Mouse (Mus musculus): Measurements from ENCODE around the gene Sfrp2. TPM values are rescaled to one million over a fixed set of nuclear protein-coding genes. Genes with fewer than 3 reads are reported as not detected.
A peak's percentile ranks its signal among the peaks of the same experiment; 100 is the strongest.

Gene Sfrp2
- polyA plus RNA-seq, 1 experiment from 2014 or later, result 92.5 TPM

DNA sequence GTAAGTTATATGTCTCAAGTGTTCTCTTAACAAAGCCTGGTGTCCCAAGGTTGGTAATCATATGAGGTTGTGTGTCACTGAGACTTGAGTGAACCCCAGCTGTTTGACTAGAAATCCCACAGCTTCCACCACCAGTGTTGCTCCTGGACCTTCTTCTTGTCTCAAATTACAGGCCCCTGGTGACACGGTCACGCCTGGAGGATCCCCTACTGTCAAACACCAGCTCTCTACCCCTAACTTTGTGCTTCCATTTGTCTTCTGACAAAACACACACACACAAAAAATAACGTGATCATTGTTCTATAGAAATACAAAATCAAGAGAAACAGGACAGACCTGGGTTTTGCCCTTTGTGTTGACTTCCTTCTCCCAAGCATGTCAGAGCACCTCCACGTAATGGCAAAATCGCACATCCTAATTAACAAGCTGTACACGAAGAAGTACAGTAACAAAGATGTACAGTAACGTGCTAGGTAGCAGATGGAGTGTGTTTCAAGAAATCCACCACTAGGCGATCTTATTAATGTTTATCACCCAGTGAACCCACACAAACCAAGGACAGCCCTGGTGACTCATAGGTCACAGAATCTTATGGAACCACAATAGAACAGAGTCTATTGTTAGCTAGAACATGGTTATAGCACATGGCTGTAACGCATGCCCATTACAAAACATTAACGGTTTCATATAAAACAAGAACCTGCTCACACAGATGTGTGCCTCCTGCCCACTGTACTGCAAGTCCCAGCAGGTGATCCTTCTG, 15.5 kb downstream of the Sfrp2 start:
- Histone ChIP-seq H3K4me1 (peaks cover 38% of the 10 kb centered on the region), H3K9me3 (replicated peaks) (no peaks in the 10 kb centered on the region), H3K36me3 (peaks cover under 1% of the 10 kb centered on the region; the same call in 1 of the 2 replicates), H3K27ac (no peak overlapping the region), H3K4me3 (no peak overlapping the region), H3K27me3 (ENCODE audit: low read depth, poor library complexity, severe bottlenecking) (no peaks in the 10 kb centered on the region)
- DNase-seq (ENCODE audit: low spot score), result no peak
- 80% methylated on average over 10 of the region's 10 CpGs for WGBS

DNA sequence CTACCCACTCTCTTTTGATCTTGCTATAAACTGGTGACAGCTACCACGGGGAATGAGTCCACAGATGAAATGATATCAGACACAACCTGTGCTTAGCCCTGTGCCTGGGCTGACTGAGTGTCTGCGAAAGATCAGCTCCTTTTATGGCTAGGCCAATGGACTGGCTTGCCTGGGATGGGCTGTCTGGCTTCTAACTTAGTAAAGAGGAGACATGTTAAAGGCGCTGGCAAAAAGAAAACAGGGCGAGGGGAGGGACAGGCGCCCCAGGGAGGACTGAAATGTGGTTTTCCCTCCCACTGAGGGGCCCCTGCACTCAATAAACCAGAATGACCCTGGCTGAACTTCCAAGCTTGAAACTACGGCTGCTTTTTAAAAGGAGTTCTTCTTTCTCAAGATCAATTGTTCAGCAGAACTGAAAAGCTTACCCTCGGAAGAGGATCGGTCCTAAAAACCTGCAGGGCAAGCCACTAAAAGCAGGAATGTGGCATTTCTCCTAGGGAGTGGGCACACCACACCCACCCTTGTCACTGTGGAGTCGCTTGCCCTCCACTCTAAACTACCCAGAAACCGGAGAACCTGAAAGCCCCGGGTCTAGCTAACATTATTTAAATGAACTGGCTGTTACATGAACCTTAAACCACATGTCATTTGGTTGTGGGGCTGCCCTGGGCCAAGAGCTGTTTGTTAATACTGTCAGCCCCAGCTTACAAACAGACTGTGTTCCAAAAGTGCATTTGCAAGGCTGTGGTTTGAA, 17.8 kb downstream of the Sfrp2 start:
- WGBS, result 5% methylated on average over 11 of the region's 11 CpGs
- Histone ChIP-seq H3K4me1 (peaks cover 38% of the 10 kb centered on the region), H3K9me3 (replicated peaks) (no peaks in the 10 kb centered on the region), H3K4me3 (peak overlapping the region; percentile 35), H3K27me3 (ENCODE audit: low read depth, poor library complexity, severe bottlenecking) (peaks cover 3% of the 10 kb centered on the region), H3K27ac (peak overlapping the region; percentile 86), H3K36me3 (peaks cover 7% of the 10 kb centered on the region)
- peak; percentile 57 for DNase-seq (ENCODE audit: low spot score)

DNA sequence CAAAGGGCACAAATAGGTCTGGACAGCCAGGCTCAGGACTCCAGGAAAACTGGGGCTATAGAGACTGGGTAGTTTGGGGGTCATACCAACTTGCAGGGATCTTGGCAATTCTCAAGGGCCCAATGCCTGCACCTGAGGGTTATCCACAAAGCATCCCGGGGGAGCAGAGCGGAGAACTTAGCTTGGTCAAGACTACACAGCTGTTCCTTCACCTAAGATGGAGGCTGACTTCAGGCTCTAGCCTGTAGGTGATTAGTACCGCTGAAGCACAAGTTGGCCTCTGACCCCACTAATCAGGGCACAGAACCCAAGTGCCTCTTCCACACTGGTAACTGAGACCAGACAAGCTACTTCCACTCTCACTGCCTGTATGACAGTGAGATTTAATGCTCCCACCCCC, 18.6 kb downstream of the Sfrp2 start:
- H3K4me1 ChIP-seq, result peaks cover 46% of the 10 kb centered on the region
- WGBS, result 17% methylated on average over 3 of the region's 3 CpGs
- H3K27ac ChIP-seq, result peak overlapping the region; percentile 86
- peak overlapping the region; percentile 13; the same call in 1 of the 2 replicates for H3K4me3 ChIP-seq
- peaks cover 7% of the 10 kb centered on the region for H3K36me3 ChIP-seq
- peaks cover 8% of the 10 kb centered on the region for H3K27me3 ChIP-seq (ENCODE audit: low read depth, poor library complexity, severe bottlenecking)
- no peaks in the 10 kb centered on the region for H3K9me3 ChIP-seq (replicated peaks)
- DNase-seq (ENCODE audit: low spot score), result peak; percentile 64

DNA sequence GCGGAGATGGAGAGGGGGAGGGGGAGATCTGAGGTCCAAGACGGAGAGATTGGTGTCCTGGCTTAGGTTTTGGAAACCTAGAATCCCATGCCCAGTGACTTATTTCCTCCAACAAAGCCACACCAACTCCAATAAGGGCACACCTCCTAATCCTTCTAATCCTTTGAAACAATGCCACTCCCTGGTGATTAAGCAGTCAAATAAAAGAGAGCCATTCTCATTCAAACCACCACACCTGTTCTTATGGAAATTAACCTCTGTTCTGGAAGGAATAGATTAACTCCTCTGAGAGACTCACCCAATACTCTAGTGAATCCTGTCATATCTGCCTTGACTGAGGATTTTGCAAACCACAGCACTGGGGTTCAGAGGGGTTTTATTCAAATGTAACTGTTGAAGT, 21.0 kb downstream of the Sfrp2 start:
- 83% methylated on average over 2 of the region's 2 CpGs for WGBS
- no peaks in the 10 kb centered on the region for H3K9me3 ChIP-seq (replicated peaks)
- DNase-seq (ENCODE audit: low spot score), result no peak
- H3K4me3 ChIP-seq, result no peak overlapping the region
- H3K4me1 ChIP-seq, result peaks cover 50% of the 10 kb centered on the region
- no peak overlapping the region for H3K27ac ChIP-seq
- H3K36me3 ChIP-seq, result peaks cover 7% of the 10 kb centered on the region
- peaks cover 8% of the 10 kb centered on the region for H3K27me3 ChIP-seq (ENCODE audit: low read depth, poor library complexity, severe bottlenecking)

DNA sequence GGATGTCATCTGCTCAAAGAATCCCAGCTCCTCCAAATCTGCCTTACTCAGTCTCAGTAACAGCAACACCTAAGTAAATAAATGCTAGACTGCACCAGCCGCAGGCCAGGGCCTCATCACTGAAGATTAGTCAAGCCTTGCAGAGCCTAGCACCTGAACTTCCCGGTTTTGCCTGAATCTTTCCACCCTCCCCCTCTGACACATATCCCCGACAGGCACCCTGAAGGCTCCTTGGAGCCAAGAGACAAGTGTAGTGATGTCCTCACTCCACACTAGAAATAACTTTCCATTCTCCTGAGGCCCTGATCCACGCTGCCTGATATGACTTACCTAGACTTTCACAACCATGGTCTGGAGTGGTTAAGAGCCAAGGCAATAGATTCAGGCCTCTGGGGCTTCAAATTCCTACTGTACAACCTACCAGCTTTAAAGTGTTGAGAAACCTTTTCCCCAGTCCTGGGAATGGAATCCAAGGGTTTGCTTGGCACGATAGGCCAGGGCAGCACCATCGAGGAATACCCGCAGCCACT, 21.7 kb downstream of the Sfrp2 start:
- Histone ChIP-seq H3K4me1 (peaks cover 42% of the 10 kb centered on the region), H3K27ac (no peak overlapping the region), H3K4me3 (no peak overlapping the region), H3K9me3 (replicated peaks) (no peaks in the 10 kb centered on the region), H3K27me3 (ENCODE audit: low read depth, poor library complexity, severe bottlenecking) (peaks cover 8% of the 10 kb centered on the region), H3K36me3 (peaks cover 7% of the 10 kb centered on the region)
- DNase-seq (ENCODE audit: low spot score), result no peak
- 90% methylated on average over 7 of the region's 7 CpGs for WGBS

DNA sequence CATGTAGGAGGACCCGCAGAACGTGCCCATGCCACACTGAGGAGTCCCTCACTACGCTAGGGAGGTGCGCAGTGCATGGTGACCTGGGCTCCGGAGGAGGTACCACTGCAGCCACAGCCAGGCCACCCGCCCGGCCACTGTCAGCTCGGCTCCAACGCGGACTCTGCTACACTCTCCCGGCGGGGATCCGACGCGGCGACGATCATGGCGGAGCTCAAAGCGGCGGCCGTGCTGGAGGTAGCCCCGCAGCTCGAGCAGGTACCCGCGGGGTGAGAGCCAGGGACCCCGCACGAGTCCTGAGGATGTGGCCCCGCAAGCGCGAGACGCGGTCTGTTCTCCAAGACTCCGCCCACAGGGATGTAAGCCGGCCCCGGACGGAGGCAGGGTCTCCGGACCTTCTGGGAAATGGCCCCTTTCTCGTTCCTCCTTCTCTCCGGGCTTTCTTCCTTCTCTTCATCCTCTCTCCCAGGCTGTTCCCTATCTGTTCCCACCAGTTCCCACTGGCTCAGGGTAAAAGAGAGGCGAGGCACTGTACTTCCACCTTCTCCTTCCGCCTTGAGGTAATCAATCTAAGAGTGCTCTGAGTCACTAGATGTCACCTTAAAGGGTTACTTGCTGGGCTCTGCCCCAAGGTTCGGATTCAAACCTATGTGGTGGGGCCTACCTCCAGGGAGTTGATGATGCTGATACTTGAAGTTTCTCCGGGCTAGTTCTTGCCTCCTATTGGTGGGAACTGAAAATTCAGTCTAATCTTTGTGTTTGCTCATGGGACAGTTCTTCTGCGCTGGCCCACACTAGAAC, 23.7 kb downstream of the Sfrp2 start:
- no peaks in the 10 kb centered on the region for H3K9me3 ChIP-seq (replicated peaks)
- DNase-seq (ENCODE audit: low spot score), result peak; percentile 70
- peaks cover 22% of the 10 kb centered on the region for H3K4me1 ChIP-seq
- peaks cover 7% of the 10 kb centered on the region for H3K36me3 ChIP-seq
- H3K27ac ChIP-seq, result peak overlapping the region; percentile 91
- peaks cover 8% of the 10 kb centered on the region for H3K27me3 ChIP-seq (ENCODE audit: low read depth, poor library complexity, severe bottlenecking)
- WGBS, result 3% methylated on average over 44 of the region's 44 CpGs
- peak overlapping the region; percentile 84 for H3K4me3 ChIP-seq

DNA sequence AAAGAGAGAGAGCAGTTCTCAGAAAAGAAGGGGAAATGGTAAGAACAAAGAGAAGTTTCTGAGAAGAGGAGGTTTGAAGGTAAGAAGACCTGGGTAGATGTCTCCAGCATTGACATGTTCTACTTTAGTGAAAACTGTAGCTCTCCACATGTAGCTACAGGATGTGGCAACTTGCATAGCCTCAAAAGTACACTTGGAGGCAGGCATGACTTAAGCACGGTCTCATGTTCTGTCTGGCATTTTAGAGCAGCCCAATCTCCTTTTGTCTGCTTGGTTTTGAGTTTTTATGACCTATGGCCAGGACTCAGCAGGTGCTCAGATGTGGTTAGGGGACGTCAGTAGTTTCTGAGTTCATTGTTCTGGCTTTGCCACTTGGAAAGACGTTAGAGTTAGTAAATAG, 25.3 kb downstream of the Sfrp2 start:
- no peaks in the 10 kb centered on the region for H3K9me3 ChIP-seq (replicated peaks)
- no peak overlapping the region for H3K27ac ChIP-seq
- peaks cover 14% of the 10 kb centered on the region for H3K4me1 ChIP-seq
- DNase-seq (ENCODE audit: low spot score), result no peak
- WGBS, result 80% methylated on average over 3 of the region's 3 CpGs
- H3K4me3 ChIP-seq, result no peak overlapping the region
- H3K27me3 ChIP-seq (ENCODE audit: low read depth, poor library complexity, severe bottlenecking), result peaks cover 8% of the 10 kb centered on the region
- H3K36me3 ChIP-seq, result peaks cover 7% of the 10 kb centered on the region

DNA sequence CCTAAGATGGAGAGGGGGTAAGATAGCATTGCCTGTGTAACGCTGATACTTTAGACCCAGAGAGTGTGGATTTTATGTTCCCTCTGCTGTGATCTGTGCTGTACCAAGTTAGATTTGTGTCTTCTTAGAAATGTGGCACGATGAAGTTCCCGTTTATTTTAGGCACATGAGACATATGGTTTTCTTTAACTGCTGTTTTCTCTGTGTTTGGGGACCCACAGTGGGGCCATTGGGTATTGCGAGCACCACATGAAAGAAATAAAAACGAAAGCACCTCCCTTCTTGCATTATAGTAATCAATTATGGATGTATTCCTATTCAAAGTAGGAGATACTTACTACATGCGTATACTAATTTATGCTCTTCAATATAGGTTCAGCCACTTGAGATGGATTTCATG, 31.0 kb downstream of the Sfrp2 start:
- Histone ChIP-seq H3K36me3 (no peaks in the 10 kb centered on the region), H3K27ac (no peak overlapping the region), H3K4me3 (no peak overlapping the region), H3K4me1 (peaks cover 11% of the 10 kb centered on the region; the same call in 1 of the 2 replicates), H3K27me3 (ENCODE audit: low read depth, poor library complexity, severe bottlenecking) (no peaks in the 10 kb centered on the region), H3K9me3 (replicated peaks) (no peaks in the 10 kb centered on the region)
- 66% methylated on average over 6 of the region's 6 CpGs for WGBS
- no peak for DNase-seq (ENCODE audit: low spot score)

DNA sequence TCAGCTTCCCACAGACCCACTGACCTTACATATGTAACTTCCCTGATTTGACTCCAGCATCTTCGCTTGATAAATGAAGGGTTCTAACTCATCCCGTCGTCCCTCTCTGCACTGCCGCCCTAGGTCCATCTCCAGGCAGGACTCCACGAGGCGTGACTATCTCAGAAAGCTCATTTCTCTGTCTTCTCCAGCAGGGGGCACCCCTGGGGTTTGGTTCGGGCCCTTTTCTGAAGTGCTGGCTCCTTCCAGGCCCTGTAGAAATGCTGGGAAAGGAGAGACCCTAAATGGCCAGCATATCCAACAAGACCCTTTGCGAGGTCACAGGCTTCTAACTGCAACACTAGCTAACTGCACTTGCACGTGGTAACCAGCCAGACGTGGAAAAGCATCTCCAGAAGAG, 31.7 kb downstream of the Sfrp2 start:
- no peak overlapping the region for H3K4me3 ChIP-seq

DNA sequence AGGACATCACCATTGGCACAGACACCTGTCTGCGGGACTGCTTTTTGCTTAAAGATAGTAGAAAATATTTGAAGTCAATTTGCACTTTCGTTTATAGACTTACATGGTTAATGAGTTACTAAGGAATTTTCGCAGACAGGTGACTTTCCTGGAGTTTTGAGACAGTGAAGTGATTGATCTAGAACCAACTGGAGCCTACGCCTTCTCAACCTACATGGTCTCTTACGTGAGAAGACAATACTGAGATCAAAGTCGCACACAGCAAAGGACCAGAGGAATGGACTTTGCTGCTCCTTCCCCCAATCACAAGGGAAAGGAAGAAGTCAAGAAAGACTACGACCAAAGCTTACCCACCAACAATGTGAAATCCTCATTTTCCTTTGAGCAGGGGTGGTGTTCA, 33.4 kb downstream of the Sfrp2 start:
- peaks cover 11% of the 10 kb centered on the region; the same call in 1 of the 2 replicates for H3K4me1 ChIP-seq
- 91% methylated on average over 7 of the region's 7 CpGs for WGBS
- H3K27me3 ChIP-seq (ENCODE audit: low read depth, poor library complexity, severe bottlenecking), result no peaks in the 10 kb centered on the region
- H3K36me3 ChIP-seq, result no peaks in the 10 kb centered on the region
- no peak overlapping the region for H3K4me3 ChIP-seq
- DNase-seq (ENCODE audit: low spot score), result no peak
- no peak overlapping the region for H3K27ac ChIP-seq
- no peaks in the 10 kb centered on the region for H3K9me3 ChIP-seq (replicated peaks)

More for the DNA sequence above, 31.7 kb downstream of the Sfrp2 start:
- no peaks in the 10 kb centered on the region for H3K36me3 ChIP-seq
- peaks cover 11% of the 10 kb centered on the region; the same call in 1 of the 2 replicates for H3K4me1 ChIP-seq
- WGBS, result 4% methylated on average over 10 of the region's 10 CpGs
- no peaks in the 10 kb centered on the region for H3K9me3 ChIP-seq (replicated peaks)
- 0 out of 2 replicates have a peak overlapping the region, but pooled peaks have one; percentile 11 for H3K27ac ChIP-seq
- DNase-seq (ENCODE audit: low spot score), result peak; percentile 81
- H3K27me3 ChIP-seq (ENCODE audit: low read depth, poor library complexity, severe bottlenecking), result no peaks in the 10 kb centered on the region

DNA sequence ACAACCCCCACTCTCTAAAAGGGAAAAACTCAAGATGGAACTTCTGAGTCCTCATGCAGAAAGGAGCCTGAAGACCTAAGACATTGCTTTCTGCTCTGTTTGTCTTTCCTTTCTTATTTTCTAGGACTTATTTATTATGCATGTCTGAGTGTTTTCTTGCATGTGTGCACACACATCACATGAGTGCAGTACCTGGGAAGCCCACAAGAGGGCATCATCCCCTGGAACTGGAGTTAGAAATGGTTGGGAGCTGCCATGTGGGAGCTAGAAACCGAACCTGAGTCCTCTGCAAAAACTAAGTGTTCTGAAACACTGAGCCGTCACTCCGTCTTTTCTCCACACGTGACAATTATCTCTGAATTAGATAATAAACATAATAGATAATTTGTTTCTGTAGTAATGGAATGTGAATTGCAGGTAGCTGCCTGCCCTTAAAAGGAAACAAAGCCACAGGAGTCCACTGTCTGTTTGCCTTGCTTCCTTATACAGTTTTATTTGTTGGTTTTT, 35.6 kb downstream of the Sfrp2 start:
- H3K27me3 ChIP-seq (ENCODE audit: low read depth, poor library complexity, severe bottlenecking), result no peaks in the 10 kb centered on the region
- H3K4me1 ChIP-seq, result peaks cover 11% of the 10 kb centered on the region; the same call in 1 of the 2 replicates
- no peak overlapping the region for H3K27ac ChIP-seq
- H3K4me3 ChIP-seq, result no peak overlapping the region
- H3K36me3 ChIP-seq, result no peaks in the 10 kb centered on the region
- DNase-seq (ENCODE audit: low spot score), result no peak
- 94% methylated on average over 4 of the region's 4 CpGs for WGBS
- no peaks in the 10 kb centered on the region for H3K9me3 ChIP-seq (replicated peaks)

DNA sequence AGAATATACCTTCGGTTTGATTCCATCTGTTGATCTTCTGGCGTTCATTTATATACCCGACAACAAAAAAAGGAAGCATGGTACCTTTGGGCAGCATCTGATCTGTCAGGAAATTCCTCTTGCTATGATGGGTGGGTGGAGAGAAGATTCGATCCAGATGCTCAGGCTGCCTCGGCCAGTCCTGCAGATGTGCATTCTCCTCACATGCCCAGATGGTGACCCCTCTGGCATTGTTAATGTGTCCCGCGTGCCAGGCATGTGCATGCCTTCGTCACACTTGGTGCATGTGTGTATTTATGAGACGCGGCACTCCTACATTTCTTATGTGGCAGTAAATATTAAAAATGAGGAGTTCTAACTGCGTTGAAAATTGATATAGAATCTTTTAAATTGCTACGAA, 42.4 kb downstream of the Sfrp2 start:
- no peaks in the 10 kb centered on the region for H3K9me3 ChIP-seq (replicated peaks)
- DNase-seq (ENCODE audit: low spot score), result peak; percentile 59
- no peak overlapping the region for H3K27ac ChIP-seq
- H3K4me3 ChIP-seq, result no peak overlapping the region
- peaks cover 22% of the 10 kb centered on the region for H3K4me1 ChIP-seq
- H3K36me3 ChIP-seq, result no peaks in the 10 kb centered on the region
- WGBS, result 67% methylated on average over 12 of the region's 12 CpGs
- no peaks in the 10 kb centered on the region for H3K27me3 ChIP-seq (ENCODE audit: low read depth, poor library complexity, severe bottlenecking)
